Mouse (Mus musculus): Measurements from ENCODE around the gene Nfatc3. TPM values are rescaled to one million over a fixed set of nuclear protein-coding genes. Genes with fewer than 3 reads are reported as not detected.

Nfatc3 gene
- polyA plus RNA-seq, 1 experiment from 2014 or later, result 3.4 TPM

GRCm38 (mm10) chr8:106165460-106165859 is 106.8 kb downstream of the Nfatc3 start:
- Histone ChIP-seq H3K4me1 (ENCODE audit: control insufficient read depth, insufficient read depth, low read length) (peaks cover 8% of the 10 kb centered on the region), H3K9me3 (ENCODE audit: control insufficient read depth, low read length) (no peaks in the 10 kb centered on the region), H3K36me3 (ENCODE audit: control insufficient read depth, insufficient read depth, low read length) (peaks cover 35% of the 10 kb centered on the region), H3K27me3 (ENCODE audit: control insufficient read depth, insufficient read depth, low read length) (no peaks in the 10 kb centered on the region), H3K4me2 (ENCODE audit: low read length) (no peak overlapping the region), H3K4me3 (replicated peaks; ENCODE audit: low read depth, low read length) (no peak overlapping the region), H3K9ac (replicated peaks; ENCODE audit: low read length) (no peak overlapping the region), H3K27ac (replicated peaks; ENCODE audit: low read depth, low read length) (no peak overlapping the region)
- DNase-seq, result peak; percentile 79
- ATAC-seq (ENCODE audit: low FRiP score, low TSS enrichment), result no peak
- 47% methylated on average over 4 of the region's 4 CpGs for WGBS

DNA sequence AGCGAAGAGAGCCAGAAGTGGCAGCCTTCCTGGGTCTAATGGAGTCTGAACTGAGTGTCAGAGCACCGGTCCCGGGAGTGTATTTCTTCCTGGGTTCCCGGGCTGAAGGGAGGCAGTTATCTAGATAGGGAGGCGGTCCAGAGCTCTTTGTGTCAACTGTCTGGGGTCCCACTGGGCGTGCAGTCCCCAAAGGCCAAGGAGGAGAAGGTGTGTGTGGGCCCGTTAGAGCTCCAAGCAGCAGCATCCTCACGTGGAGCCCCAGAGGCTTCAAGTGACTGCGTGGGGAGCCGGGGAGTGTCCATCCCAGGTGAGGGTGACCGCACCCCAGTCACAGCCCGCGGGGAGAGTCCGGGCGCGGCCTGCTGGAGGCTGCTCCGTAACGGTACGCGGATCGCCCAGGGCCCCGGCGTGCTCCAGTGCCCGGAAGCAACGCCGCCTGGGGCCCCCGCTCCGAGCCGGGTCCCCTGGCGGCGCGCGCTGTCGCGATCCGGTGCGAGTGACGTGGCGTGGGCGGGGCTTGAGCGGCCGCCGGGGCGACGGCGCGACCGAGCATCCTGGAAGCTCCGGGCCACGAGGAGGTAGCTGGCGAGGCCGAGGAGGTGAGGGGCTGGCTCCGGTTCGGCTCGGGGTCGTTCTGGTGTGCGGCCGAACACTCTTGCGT is 109.8 kb downstream of the Nfatc3 start, which contains the start of gene Slc7a6:
Gene Slc7a6 (plus strand): TSS at position 502 of the 661 bp plus-strand sequence.
- peak within 1 kb of the TSS; percentile 92 for H3K4me2 ChIP-seq (ENCODE audit: low read length)
- no peaks in the 10 kb centered on the region for H3K9me3 ChIP-seq (ENCODE audit: control insufficient read depth, low read length)
- no peaks in the 10 kb centered on the region for H3K27me3 ChIP-seq (ENCODE audit: control insufficient read depth, insufficient read depth, low read length)
- peak within 1 kb of the TSS; percentile 93 for H3K9ac ChIP-seq (replicated peaks; ENCODE audit: low read length)
- H3K27ac ChIP-seq (replicated peaks; ENCODE audit: low read depth, low read length), result peak within 1 kb of the TSS; percentile 95
- peak; percentile 85 for ATAC-seq (ENCODE audit: low FRiP score, low TSS enrichment)
- peaks cover 8% of the 10 kb centered on the region for H3K4me1 ChIP-seq (ENCODE audit: control insufficient read depth, insufficient read depth, low read length)
- DNase-seq, result peak; percentile 94
- peak within 1 kb of the TSS; percentile 77 for H3K4me3 ChIP-seq (replicated peaks; ENCODE audit: low read depth, low read length)
- peaks cover 6% of the 10 kb centered on the region for H3K36me3 ChIP-seq (ENCODE audit: control insufficient read depth, insufficient read depth, low read length)
- WGBS, result under 1% methylated on average over 58 of the region's 59 CpGs

DNA sequence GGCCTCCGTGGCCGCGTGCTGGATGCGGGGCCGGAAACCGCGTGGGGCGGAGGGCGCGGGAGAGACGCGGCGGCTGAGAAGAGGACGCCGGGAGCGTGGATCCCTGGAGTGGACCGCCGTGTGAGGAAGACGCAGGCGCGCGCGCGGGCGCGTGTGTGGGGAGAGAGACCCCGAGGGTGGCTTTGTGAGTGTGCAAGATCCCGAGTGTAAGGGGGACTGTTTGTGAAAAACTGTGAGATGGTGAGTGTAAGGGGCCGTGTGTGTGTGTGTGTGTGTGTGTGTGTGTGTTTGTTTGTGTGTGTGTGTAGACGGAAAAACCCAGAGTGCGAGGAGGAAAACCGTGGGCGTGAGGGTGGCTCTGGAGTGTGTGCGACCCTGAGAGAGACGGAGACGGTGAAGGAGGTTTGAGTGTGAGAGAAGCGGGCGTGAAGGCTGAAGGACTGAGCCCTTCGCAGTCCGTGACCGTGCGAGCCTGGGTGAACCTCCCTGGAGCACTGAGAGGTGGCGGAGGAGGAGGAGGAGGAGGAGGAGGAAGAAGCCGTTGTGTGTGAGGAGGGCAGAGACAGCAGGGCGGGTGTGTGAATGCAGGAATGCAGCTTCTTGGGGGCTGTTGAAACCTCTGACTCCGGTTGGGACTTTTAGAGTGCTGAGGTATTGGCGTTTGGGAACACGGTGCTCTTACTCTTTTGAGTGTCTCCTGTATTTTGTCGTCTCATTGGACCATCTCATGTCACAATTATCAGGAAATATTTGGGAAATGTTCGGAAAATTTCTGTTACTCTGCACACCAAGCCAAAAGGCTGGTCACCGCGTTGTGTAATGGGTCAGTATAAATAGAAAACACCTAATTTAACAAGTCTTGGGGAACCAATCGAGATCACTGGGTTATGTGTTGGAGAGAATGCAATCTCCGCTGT is 110.6 kb downstream of the Nfatc3 start:
- Histone ChIP-seq H3K4me1 (ENCODE audit: control insufficient read depth, insufficient read depth, low read length) (peaks cover 8% of the 10 kb centered on the region), H3K27ac (replicated peaks; ENCODE audit: low read depth, low read length) (peak overlapping the region; percentile 95), H3K9me3 (ENCODE audit: control insufficient read depth, low read length) (no peaks in the 10 kb centered on the region), H3K4me3 (replicated peaks; ENCODE audit: low read depth, low read length) (peak overlapping the region; percentile 77), H3K9ac (replicated peaks; ENCODE audit: low read length) (peak overlapping the region; percentile 93), H3K27me3 (ENCODE audit: control insufficient read depth, insufficient read depth, low read length) (no peaks in the 10 kb centered on the region), H3K4me2 (ENCODE audit: low read length) (peak overlapping the region; percentile 92), H3K36me3 (ENCODE audit: control insufficient read depth, insufficient read depth, low read length) (no peaks in the 10 kb centered on the region)
- ATAC-seq (ENCODE audit: low FRiP score, low TSS enrichment) (peak; percentile 78), DNase-seq (peak; percentile 86)
- WGBS, result 2% methylated on average over 54 of the region's 54 CpGs

- Histone ChIP-seq H3K27ac (replicated peaks; ENCODE audit: low read depth, low read length) (0 out of 2 replicates have a peak overlapping the region, but pooled peaks have one; percentile 95), H3K9me3 (ENCODE audit: control insufficient read depth, low read length) (no peaks in the 10 kb centered on the region), H3K4me3 (replicated peaks; ENCODE audit: low read depth, low read length) (peak overlapping the region; percentile 77), H3K9ac (replicated peaks; ENCODE audit: low read length) (peak overlapping the region; percentile 93), H3K4me2 (ENCODE audit: low read length) (peak overlapping the region; percentile 92), H3K36me3 (ENCODE audit: control insufficient read depth, insufficient read depth, low read length) (no peaks in the 10 kb centered on the region), H3K27me3 (ENCODE audit: control insufficient read depth, insufficient read depth, low read length) (no peaks in the 10 kb centered on the region), H3K4me1 (ENCODE audit: control insufficient read depth, insufficient read depth, low read length) (peaks cover 8% of the 10 kb centered on the region)
- WGBS, result 37% methylated on average over 6 of the region's 6 CpGs
- ATAC-seq (ENCODE audit: low FRiP score, low TSS enrichment), result no peak
- no peak for DNase-seq
Measured at GRCm38 (mm10) chr8:106169934-106170480, 111.4 kb downstream of the Nfatc3 start.

GRCm38 (mm10) chr8:106173566-106173965 is 114.9 kb downstream of the Nfatc3 start:
- peaks cover 16% of the 10 kb centered on the region for H3K4me1 ChIP-seq (ENCODE audit: control insufficient read depth, insufficient read depth, low read length)
- H3K9me3 ChIP-seq (ENCODE audit: control insufficient read depth, low read length), result no peaks in the 10 kb centered on the region
- ATAC-seq (ENCODE audit: low FRiP score, low TSS enrichment), result no peak
- no peak for DNase-seq
- no peak overlapping the region for H3K4me3 ChIP-seq (replicated peaks; ENCODE audit: low read depth, low read length)
- H3K9ac ChIP-seq (replicated peaks; ENCODE audit: low read length), result no peak overlapping the region
- H3K27me3 ChIP-seq (ENCODE audit: control insufficient read depth, insufficient read depth, low read length), result no peaks in the 10 kb centered on the region
- H3K27ac ChIP-seq (replicated peaks; ENCODE audit: low read depth, low read length), result no peak overlapping the region
- no peak overlapping the region for H3K4me2 ChIP-seq (ENCODE audit: low read length)
- 98% methylated on average over 3 of the region's 3 CpGs for WGBS
- no peaks in the 10 kb centered on the region for H3K36me3 ChIP-seq (ENCODE audit: control insufficient read depth, insufficient read depth, low read length)

DNA sequence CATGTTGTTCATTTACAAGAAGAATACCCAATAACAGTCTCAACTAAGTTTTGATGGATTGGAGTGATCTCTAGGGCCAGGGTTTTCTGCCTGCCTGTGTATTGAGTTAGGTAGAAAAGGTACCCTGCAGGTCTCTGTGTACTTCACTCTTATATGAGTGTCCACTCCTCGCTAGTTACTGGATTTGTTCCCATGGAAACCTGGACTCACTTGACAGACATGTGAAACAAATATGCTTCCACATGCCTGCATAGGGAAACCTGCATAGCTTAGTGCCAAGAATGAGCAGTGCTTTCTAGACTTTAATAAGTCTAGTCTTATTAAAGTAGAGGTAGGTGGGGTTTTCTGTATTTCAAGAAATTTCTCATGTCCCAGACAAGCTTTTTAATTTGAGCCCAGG is 118.3 kb downstream of the Nfatc3 start:
- Histone ChIP-seq H3K4me1 (ENCODE audit: control insufficient read depth, insufficient read depth, low read length) (peaks cover 8% of the 10 kb centered on the region), H3K27ac (replicated peaks; ENCODE audit: low read depth, low read length) (no peak overlapping the region; the same call in 1 of the 2 replicates), H3K4me2 (ENCODE audit: low read length) (no peak overlapping the region), H3K4me3 (replicated peaks; ENCODE audit: low read depth, low read length) (no peak overlapping the region), H3K9ac (replicated peaks; ENCODE audit: low read length) (peak overlapping the region; percentile 12; the same call in 1 of the 2 replicates), H3K36me3 (ENCODE audit: control insufficient read depth, insufficient read depth, low read length) (peaks cover 11% of the 10 kb centered on the region), H3K27me3 (ENCODE audit: control insufficient read depth, insufficient read depth, low read length) (no peaks in the 10 kb centered on the region), H3K9me3 (ENCODE audit: control insufficient read depth, low read length) (no peaks in the 10 kb centered on the region)
- no peak for ATAC-seq (ENCODE audit: low FRiP score, low TSS enrichment)
- 7% methylated on average over 1 of the region's 1 CpGs for WGBS
- DNase-seq, result peak; percentile 46

DNA sequence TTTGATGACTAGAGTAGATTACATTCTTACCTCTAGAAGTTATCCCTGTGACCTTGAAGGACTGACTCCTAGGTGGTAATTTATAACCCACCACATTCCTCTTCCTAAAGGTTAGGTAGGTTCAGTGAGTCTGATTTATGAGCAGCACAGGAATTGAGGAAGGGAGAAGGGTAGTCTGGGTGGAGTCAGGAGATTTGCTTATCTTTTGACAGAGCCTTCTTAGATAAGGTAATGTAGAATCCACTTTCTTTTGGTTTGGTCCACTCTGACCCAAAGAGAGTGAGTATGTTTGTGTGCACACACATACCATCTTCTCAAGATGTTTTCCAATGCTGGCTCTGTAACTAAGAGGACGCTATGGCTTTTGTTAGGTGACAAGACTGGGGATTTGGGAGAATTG is 119.0 kb downstream of the Nfatc3 start:
- Histone ChIP-seq H3K27me3 (ENCODE audit: control insufficient read depth, insufficient read depth, low read length) (no peaks in the 10 kb centered on the region), H3K27ac (replicated peaks; ENCODE audit: low read depth, low read length) (no peak overlapping the region), H3K4me1 (ENCODE audit: control insufficient read depth, insufficient read depth, low read length) (peaks cover 8% of the 10 kb centered on the region), H3K9ac (replicated peaks; ENCODE audit: low read length) (no peak overlapping the region), H3K9me3 (ENCODE audit: control insufficient read depth, low read length) (no peaks in the 10 kb centered on the region), H3K36me3 (ENCODE audit: control insufficient read depth, insufficient read depth, low read length) (peaks cover 17% of the 10 kb centered on the region), H3K4me2 (ENCODE audit: low read length) (no peak overlapping the region), H3K4me3 (replicated peaks; ENCODE audit: low read depth, low read length) (no peak overlapping the region)
- 84% methylated on average over 1 of the region's 1 CpGs for WGBS
- ATAC-seq (ENCODE audit: low FRiP score, low TSS enrichment) (no peak), DNase-seq (no peak)

DNA sequence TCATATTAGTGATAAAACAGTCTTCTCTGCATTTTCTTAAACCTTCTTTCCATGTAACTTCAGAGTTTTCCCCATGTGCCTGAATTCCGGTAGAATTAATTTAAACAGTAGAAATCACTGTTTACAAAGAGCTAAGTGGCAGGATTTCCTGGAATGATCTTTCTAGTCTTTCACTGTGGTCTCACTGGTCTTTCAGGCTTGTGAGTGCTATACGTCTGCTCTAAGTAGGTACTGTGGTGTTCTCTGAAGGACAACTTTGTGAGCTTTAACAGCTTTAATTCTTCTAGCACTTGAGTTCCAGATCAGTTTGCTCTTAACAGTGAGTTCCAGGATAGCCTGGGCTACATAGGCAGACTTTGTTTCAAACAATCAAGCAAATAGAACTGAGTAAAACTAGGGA is 119.8 kb downstream of the Nfatc3 start:
- H3K4me2 ChIP-seq (ENCODE audit: low read length), result no peak overlapping the region
- H3K9ac ChIP-seq (replicated peaks; ENCODE audit: low read length), result no peak overlapping the region
- H3K27me3 ChIP-seq (ENCODE audit: control insufficient read depth, insufficient read depth, low read length), result no peaks in the 10 kb centered on the region
- DNase-seq, result no peak
- no peak overlapping the region for H3K27ac ChIP-seq (replicated peaks; ENCODE audit: low read depth, low read length)
- WGBS, result 83% methylated on average over 2 of the region's 2 CpGs
- no peak overlapping the region for H3K4me3 ChIP-seq (replicated peaks; ENCODE audit: low read depth, low read length)
- no peak for ATAC-seq (ENCODE audit: low FRiP score, low TSS enrichment)
- peaks cover 17% of the 10 kb centered on the region for H3K36me3 ChIP-seq (ENCODE audit: control insufficient read depth, insufficient read depth, low read length)
- H3K4me1 ChIP-seq (ENCODE audit: control insufficient read depth, insufficient read depth, low read length), result peaks cover 8% of the 10 kb centered on the region
- no peaks in the 10 kb centered on the region for H3K9me3 ChIP-seq (ENCODE audit: control insufficient read depth, low read length)
